Mouse (Mus musculus) spleen, postnatal 0 days (tissue): Measurements from ENCODE around the gene Hbb-bt. TPM values are rescaled to one million over a fixed set of nuclear protein-coding genes. Genes with fewer than 3 reads are reported as not detected.

ENCODE experiments used
- polyA plus RNA-seq: library from polyadenylated mRNA; unstranded; fragments of >200 nt; fragmentation: Nextera tagmentation; extraction: Ambion mirVana; gene quantifications from 2 replicates; pipeline ENCODE4 v1.2.1, GENCODE M21; 2015

The Hbb-bt gene
- 27,857 and 31,285 TPM in 2 replicates for polyA plus RNA-seq

GRCm38 (mm10) chr7:103813766-103814165 is at the start of gene Hbb-bt:
TSS of gene Hbb-bt (minus strand) at chr7:103813996.

GRCm38 (mm10) chr7:103853090-103853489 is 39.3 kb upstream of the Hbb-bt start, which contains the start of gene Hbb-y:
TSS of gene Hbb-y (minus strand) at chr7:103853216.

GRCm38 (mm10) chr7:103843034-103843433 is 29.2 kb upstream of the Hbb-bt start, which contains the start of gene Hbb-bh1:
TSS of gene Hbb-bh1 (minus strand) at chr7:103843164.

GRCm38 (mm10) chr7:103840268-103840667 is 26.5 kb upstream of the Hbb-bt start, which contains the start of gene Hbb-bh2:
TSS of gene Hbb-bh2 (minus strand) at chr7:103840520.

GRCm38 (mm10) chr7:103827808-103828207 is 14.0 kb upstream of the Hbb-bt start, which contains the start of gene Hbb-bs:
TSS of gene Hbb-bs (minus strand) at chr7:103828096.

GRCm38 (mm10) chr7:103791721-103792120 is 22.1 kb downstream of the Hbb-bt start, which contains the start of gene Olfr67:
TSS of gene Olfr67 (minus strand) at chr7:103791821.

GRCm38 (mm10) chr7:103779598-103779997 is 34.2 kb downstream of the Hbb-bt start, which contains the start of gene Olfr68:
TSS of gene Olfr68 (minus strand) at chr7:103779698.

GRCm38 (mm10) chr7:103771494-103771893 is 42.3 kb downstream of the Hbb-bt start, which contains the start of gene Olfr69:
TSS of gene Olfr69 (minus strand) at chr7:103771594.

Other genes starting within 250 kb of the Hbb-bt start
- not detected in 2 replicates for gene Olfr616, start 244.9 kb downstream of the Hbb-bt start, polyA plus RNA-seq
- not detected in 2 replicates for gene Olfr617, start 240.9 kb downstream of the Hbb-bt start, polyA plus RNA-seq
- not detected in 2 replicates for gene Olfr618, start 223.9 kb downstream of the Hbb-bt start, polyA plus RNA-seq
- gene Olfr619, start 213.4 kb downstream of the Hbb-bt start, polyA plus RNA-seq = not detected in 2 replicates
- gene Olfr620, start 201.5 kb downstream of the Hbb-bt start, polyA plus RNA-seq = not detected in 2 replicates
- not detected in 2 replicates for gene Olfr622, start 171.3 kb downstream of the Hbb-bt start, polyA plus RNA-seq
- not detected in 2 replicates for gene Olfr623, start 150.3 kb downstream of the Hbb-bt start, polyA plus RNA-seq
- gene Olfr624, start 142.8 kb downstream of the Hbb-bt start, polyA plus RNA-seq = 0.02 and 0.08 TPM in 2 replicates
- not detected in 2 replicates for gene Olfr625-ps1, start 131.3 kb downstream of the Hbb-bt start, polyA plus RNA-seq
- gene Olfr243, start 99.3 kb downstream of the Hbb-bt start, polyA plus RNA-seq = not detected in 2 replicates
- gene Olfr628, start 83.6 kb downstream of the Hbb-bt start, polyA plus RNA-seq = not detected in 2 replicates
- gene Olfr629, start 69.1 kb downstream of the Hbb-bt start, polyA plus RNA-seq = 0.14 and 0.19 TPM in 2 replicates
- not detected in 2 replicates for gene Olfr630, start 56.7 kb downstream of the Hbb-bt start, polyA plus RNA-seq
- gene Olfr69, start 42.4 kb downstream of the Hbb-bt start, polyA plus RNA-seq = 0.05 TPM in 1 of 2 replicates, not detected in the other
- gene Olfr68, start 34.3 kb downstream of the Hbb-bt start, polyA plus RNA-seq = 0.02 TPM in 1 of 2 replicates, not detected in the other
- gene Olfr67, start 22.2 kb downstream of the Hbb-bt start, polyA plus RNA-seq = not detected in 2 replicates
- 96,477 and 101,005 TPM in 2 replicates for gene Hbb-bs, start 14.1 kb upstream of the Hbb-bt start, polyA plus RNA-seq
- not detected in 2 replicates for gene Hbb-bh2, start 26.5 kb upstream of the Hbb-bt start, polyA plus RNA-seq
- 1.3 and 1.9 TPM in 2 replicates for gene Hbb-bh1, start 29.2 kb upstream of the Hbb-bt start, polyA plus RNA-seq
- 2.9 and 3.0 TPM in 2 replicates for gene Hbb-y, start 39.2 kb upstream of the Hbb-bt start, polyA plus RNA-seq
- not detected in 2 replicates for gene Olfr66, start 72.3 kb upstream of the Hbb-bt start, polyA plus RNA-seq
- gene Olfr64, start 80.5 kb upstream of the Hbb-bt start, polyA plus RNA-seq = 0.02 TPM in 1 of 2 replicates, not detected in the other
- gene Olfr65, start 89.5 kb upstream of the Hbb-bt start, polyA plus RNA-seq = not detected in 2 replicates
- gene Olfr631, start 114.8 kb upstream of the Hbb-bt start, polyA plus RNA-seq = not detected in 2 replicates
- 0.07 TPM in 1 of 2 replicates, not detected in the other for gene Olfr632, start 120.4 kb upstream of the Hbb-bt start, polyA plus RNA-seq
- not detected in 2 replicates for gene Olfr633, start 130.4 kb upstream of the Hbb-bt start, polyA plus RNA-seq
- not detected in 2 replicates for gene Olfr635, start 157.2 kb upstream of the Hbb-bt start, polyA plus RNA-seq
- not detected in 2 replicates for gene Olfr638, start 184.8 kb upstream of the Hbb-bt start, polyA plus RNA-seq
- gene Olfr639, start 203.3 kb upstream of the Hbb-bt start, polyA plus RNA-seq = not detected in 2 replicates
- not detected in 2 replicates for gene Olfr640, start 211.6 kb upstream of the Hbb-bt start, polyA plus RNA-seq
- gene Olfr641, start 221.4 kb upstream of the Hbb-bt start, polyA plus RNA-seq = not detected in 2 replicates
- gene Olfr642, start 238.7 kb upstream of the Hbb-bt start, polyA plus RNA-seq = not detected in 2 replicates
- not detected in 2 replicates for gene 4930516K23Rik, start 247.4 kb upstream of the Hbb-bt start, polyA plus RNA-seq